Mouse (Mus musculus) forebrain, embryonic 10.5 days (tissue): Measurements from ENCODE around the gene Tcf12. TPM values are rescaled to one million over a fixed set of nuclear protein-coding genes. Genes with fewer than 3 reads are reported as not detected.

ENCODE experiments used
- DNase-seq: peaks from one replicate; pipeline ENCODE4 v3.0.0-alpha.2; 2017; ENCODE audit warnings: low spot score; ENCODE audit errors: extremely low spot score
- H3K27ac ChIP-seq: fragments of 300-500 bp; sonication (generic); 2 replicates; pipeline ENCODE4 v1.5.1; 2016; ENCODE audit warnings: mild to moderate bottlenecking
- H3K27me3 ChIP-seq: fragments of 300-500 bp; sonication (generic); 2 replicates; pipeline ENCODE4 v1.6.1; 2016; ENCODE audit warnings: mild to moderate bottlenecking; ENCODE audit not compliant: poor library complexity, severe bottlenecking
- H3K36me3 ChIP-seq: fragments of 300-500 bp; sonication (generic); replicated peaks from 2 replicates; pipeline ENCODE4 v1.6.1; 2016; ENCODE audit warnings: mild to moderate bottlenecking, moderate library complexity
- H3K4me1 ChIP-seq: fragments of 300-500 bp; sonication (generic); 2 replicates; pipeline ENCODE4 v1.6.1; 2016
- H3K4me3 ChIP-seq: fragments of 300-500 bp; sonication (generic); 2 replicates; pipeline ENCODE4 v1.5.1; 2016; ENCODE audit warnings: mild to moderate bottlenecking, moderate library complexity
- H3K9me3 ChIP-seq: fragments of 300-500 bp; sonication (generic); 2 replicates; pipeline ENCODE4 v1.6.1; 2016; ENCODE audit warnings: mild to moderate bottlenecking, moderate library complexity
- WGBS: fragments of 180-500 bp; shearing (Covaris S2); methylation state at CpG from one replicate; pipeline ENCODE4 v1.1.7; 2016; 5-methylcytosine and 5-hydroxymethylcytosine counted together
- polyA plus RNA-seq: library from polyadenylated mRNA; unstranded; fragments of >200 nt; fragmentation: Nextera tagmentation; extraction: Ambion mirVana; gene quantifications from 2 replicates; pipeline ENCODE4 v1.2.1, GENCODE M21; 2016

The Tcf12 gene
- polyA plus RNA-seq, 1 experiment from 2014 or later: 110 TPM

DNA sequence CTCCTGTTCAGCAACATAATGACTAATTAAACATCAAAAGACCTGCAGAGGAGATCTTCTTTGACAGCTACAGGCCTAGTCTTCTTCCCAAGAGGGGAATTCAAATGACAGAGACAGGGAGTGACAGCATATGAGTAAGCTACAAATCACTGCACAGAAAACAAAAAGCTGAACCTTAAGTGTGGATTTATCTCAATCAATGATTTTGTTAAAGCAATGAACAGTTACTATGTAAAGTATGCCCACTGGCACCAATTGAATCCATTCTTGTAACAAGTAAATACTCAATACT is 195.1 kb downstream of the Tcf12 start:
- no peak overlapping the region for H3K4me3 ChIP-seq
- 0 out of 2 replicates have a peak overlapping the region, but pooled peaks have one; percentile 40 for H3K27ac ChIP-seq
- peaks cover 24% of the 10 kb centered on the region for H3K4me1 ChIP-seq
- DNase-seq: no peak
- H3K36me3 ChIP-seq: peaks cover 30% of the 10 kb centered on the region
- H3K27me3 ChIP-seq: no peaks in the 10 kb centered on the region
- no peaks in the 10 kb centered on the region for H3K9me3 ChIP-seq

DNA sequence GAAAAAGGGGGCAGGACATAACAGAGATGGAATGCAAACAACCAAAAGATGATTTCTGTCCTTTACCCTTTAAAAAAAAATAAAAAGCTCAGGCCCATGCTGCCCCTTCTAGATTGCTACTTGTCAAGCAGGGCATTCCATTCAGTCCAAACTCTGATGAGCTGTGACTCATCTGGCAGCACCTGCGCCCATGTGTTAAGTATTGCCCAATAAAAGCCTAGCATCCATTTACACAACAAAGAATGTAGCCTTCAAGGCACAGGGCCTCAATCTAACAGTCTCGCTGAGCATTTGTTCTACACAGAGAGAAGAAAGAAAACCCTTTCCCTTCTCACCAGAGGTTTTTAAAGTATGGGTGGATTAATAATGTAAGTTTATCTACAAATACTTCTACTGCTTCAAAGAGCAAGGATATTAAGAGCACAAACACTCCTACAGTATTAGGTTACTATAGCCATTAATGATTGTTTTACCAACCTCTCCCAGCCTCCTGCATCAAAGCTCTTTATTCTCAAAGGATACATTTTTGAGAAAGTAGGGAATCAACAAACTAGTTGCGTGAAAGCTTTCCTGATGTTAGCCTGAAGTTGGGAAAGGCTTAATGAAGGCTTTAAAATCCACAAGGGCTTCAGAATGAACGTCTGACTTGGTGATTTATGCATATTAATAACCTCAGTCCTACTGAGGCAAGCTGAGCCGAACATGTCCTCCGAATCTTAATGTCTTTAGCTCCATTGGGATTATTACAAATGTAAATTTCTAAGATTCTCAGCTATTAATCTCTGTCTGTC is 195.6 kb downstream of the Tcf12 start:
- peak overlapping the region; percentile 51 for H3K27ac ChIP-seq
- no peak overlapping the region for H3K4me3 ChIP-seq
- WGBS: 44% methylated on average over 6 of the region's 6 CpGs
- peaks cover 24% of the 10 kb centered on the region for H3K4me1 ChIP-seq
- peaks cover 28% of the 10 kb centered on the region for H3K36me3 ChIP-seq
- DNase-seq: no peak
- no peaks in the 10 kb centered on the region for H3K9me3 ChIP-seq
- H3K27me3 ChIP-seq: no peaks in the 10 kb centered on the region

DNA sequence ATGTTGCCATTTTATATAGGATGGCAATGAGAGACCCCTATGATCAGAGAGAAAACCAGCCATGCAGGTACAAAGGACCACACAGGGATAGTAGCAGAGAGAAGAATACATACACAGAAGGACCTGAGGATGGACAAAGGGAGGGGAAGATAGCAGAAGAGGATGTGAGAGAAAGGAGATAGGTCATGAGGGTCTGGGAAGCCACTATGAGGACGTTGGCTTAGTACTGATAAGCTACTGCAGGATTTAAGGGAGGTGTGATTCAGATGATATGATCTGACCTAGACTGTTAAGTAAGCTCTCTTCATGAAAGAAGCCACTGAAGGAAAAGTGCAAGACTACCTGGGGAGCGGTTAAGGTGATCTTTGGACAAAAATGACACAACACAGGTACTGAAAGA is 205.1 kb downstream of the Tcf12 start:
- Histone ChIP-seq H3K4me3 (no peak overlapping the region), H3K9me3 (peaks cover 6% of the 10 kb centered on the region), H3K27ac (no peak overlapping the region), H3K4me1 (no peaks in the 10 kb centered on the region), H3K27me3 (no peaks in the 10 kb centered on the region), H3K36me3 (peaks cover 44% of the 10 kb centered on the region)
- DNase-seq: no peak
- WGBS: 83% methylated on average over 2 of the region's 2 CpGs

DNA sequence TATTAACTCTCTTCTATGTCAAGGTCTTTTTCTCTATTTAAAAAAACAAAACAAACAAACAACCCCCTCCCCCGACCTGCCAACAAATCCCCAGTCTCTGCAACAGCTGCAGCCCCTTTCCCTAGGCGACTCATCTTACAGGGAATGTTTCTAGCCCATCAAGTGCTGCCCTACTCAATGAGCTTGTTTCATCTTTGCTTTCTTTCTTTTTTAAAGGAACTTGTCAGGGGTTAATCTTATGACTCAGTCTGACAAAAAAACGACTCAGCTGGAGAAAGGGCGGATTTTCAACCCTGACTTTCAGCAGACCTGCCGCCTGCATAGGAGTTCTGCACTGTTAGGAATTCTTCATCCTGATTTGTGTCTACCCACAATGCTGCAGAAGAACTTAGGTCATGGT is 212.8 kb downstream of the Tcf12 start:
- WGBS: 5% methylated on average over 5 of the region's 5 CpGs

DNA sequence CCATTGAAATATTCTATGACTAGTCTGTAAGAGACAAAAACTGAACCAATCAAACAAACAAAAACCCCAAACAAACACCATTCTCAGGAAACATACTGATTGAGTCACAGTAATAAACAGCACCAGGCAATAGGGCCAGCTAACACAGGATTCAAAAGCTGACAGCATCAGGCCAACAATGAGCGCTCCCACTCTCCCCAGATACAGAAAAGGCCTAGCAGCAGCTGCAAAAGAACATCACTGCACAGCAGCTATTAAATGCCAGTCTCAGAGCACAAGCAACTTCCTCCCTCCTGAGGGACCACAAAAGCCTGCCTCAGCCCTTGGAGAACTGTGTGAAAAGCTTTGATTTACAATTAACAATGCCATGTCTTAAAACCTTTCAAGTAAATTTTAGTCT is 214.3 kb downstream of the Tcf12 start:
- Histone ChIP-seq H3K9me3 (no peaks in the 10 kb centered on the region), H3K4me3 (no peak overlapping the region), H3K4me1 (peaks cover 78% of the 10 kb centered on the region), H3K36me3 (0 out of 2 replicates have a peak, but pooled peaks cover 2% of the 10 kb centered on the region), H3K27me3 (peaks cover 19% of the 10 kb centered on the region), H3K27ac (peak overlapping the region; percentile 72; the same call in 1 of the 2 replicates)
- 0% methylated on average over 1 of the region's 1 CpGs for WGBS
- DNase-seq: peak; percentile 73

More for the DNA sequence above, 212.8 kb downstream of the Tcf12 start:
- Histone ChIP-seq H3K27ac (peak overlapping the region; percentile 53), H3K27me3 (peaks cover 19% of the 10 kb centered on the region), H3K9me3 (no peaks in the 10 kb centered on the region), H3K4me3 (no peak overlapping the region), H3K4me1 (peaks cover 65% of the 10 kb centered on the region), H3K36me3 (0 out of 2 replicates have a peak, but pooled peaks cover 6% of the 10 kb centered on the region)
- no peak for DNase-seq

DNA sequence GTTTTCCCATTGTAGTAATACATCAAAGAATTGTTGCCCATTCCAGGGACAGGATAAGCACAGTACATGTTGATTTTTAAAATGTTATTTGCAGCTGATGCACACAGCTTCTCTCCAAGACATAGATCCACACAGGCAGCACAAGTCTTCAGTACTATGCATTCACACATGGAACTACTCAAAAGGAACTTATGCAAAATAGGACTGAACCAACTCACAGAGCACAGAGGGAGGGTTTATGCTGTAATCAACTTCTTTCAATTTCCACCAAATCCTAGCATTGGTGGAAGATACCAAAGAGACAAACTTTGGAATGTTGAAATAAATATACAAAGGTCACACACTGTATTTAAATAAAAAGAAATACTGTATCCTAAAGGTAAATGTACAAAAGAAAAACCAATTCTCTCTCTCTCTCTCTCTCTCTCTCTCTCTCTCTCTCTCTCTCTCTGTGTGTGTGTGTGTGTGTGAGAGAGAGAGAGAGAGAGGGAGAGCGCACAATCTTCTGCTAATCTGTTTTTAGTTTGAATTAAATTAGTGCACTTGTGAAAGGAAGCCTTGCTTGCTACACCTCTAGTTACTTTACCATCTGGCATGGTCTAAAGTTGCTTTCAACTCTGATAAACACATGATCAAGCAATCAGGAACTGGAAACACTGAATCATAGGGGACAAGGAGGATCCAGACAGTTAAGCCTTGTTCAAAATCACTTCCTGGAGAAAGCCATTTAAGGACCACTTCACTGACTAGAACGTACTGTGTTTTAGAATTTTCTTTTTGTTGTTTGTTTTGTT is 215.5 kb downstream of the Tcf12 start:
- H3K9me3 ChIP-seq: no peaks in the 10 kb centered on the region
- no peak for DNase-seq

DNA sequence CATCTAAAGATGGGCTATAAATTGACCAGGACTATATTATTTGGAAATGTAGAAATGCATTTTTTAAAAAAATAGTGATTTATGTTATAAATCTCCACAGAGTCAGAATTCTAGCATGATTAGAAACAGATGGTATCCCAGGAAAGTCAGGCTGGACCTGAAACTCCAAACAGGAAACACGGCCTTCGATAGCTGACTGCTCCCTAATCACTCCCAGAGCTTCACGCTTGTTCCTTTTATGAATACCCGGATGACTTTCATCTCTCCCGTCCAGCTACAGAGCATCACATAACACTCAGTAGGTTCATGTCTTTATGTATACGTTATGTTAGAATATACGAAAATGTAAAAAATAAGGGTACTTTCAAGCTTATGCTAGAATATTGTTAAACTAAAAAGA is 216.4 kb downstream of the Tcf12 start:
- Histone ChIP-seq H3K27me3 (0 out of 2 replicates have a peak, but pooled peaks cover 12% of the 10 kb centered on the region), H3K4me3 (peak overlapping the region; percentile 46), H3K36me3 (0 out of 2 replicates have a peak, but pooled peaks cover 2% of the 10 kb centered on the region), H3K4me1 (peaks cover 82% of the 10 kb centered on the region), H3K9me3 (no peaks in the 10 kb centered on the region), H3K27ac (peak overlapping the region; percentile 77)
- 32% methylated on average over 7 of the region's 7 CpGs for WGBS
- no peak for DNase-seq

More for the DNA sequence above, 215.5 kb downstream of the Tcf12 start:
- H3K4me3 ChIP-seq: peak overlapping the region; percentile 46
- WGBS: 8% methylated on average over 2 of the region's 2 CpGs
- peaks cover 81% of the 10 kb centered on the region for H3K4me1 ChIP-seq
- peaks cover 15% of the 10 kb centered on the region; the same call in 1 of the 2 replicates for H3K27me3 ChIP-seq
- 0 out of 2 replicates have a peak, but pooled peaks cover under 1% of the 10 kb centered on the region for H3K36me3 ChIP-seq
- peak overlapping the region; percentile 72 for H3K27ac ChIP-seq

DNA sequence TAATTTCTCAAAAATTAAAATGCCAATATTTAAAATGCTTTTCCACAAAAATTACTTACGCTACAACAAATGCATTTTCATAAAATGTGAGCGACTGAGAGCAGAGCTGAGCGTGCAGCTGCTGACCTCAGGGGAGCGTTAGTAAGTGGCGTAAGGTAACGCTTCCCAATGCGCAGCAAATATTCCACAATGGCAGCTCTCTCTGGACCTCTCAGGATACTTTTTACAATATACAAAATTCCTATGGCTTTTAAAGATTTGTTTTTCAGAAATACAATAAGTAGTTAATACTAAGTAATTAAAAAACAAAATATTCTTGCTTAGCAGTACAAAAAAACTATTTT is 216.8 kb downstream of the Tcf12 start:
- Histone ChIP-seq H3K4me1 (peaks cover 78% of the 10 kb centered on the region), H3K4me3 (peak overlapping the region; percentile 46), H3K9me3 (no peaks in the 10 kb centered on the region), H3K27ac (peak overlapping the region; percentile 77), H3K36me3 (0 out of 2 replicates have a peak, but pooled peaks cover 2% of the 10 kb centered on the region), H3K27me3 (0 out of 2 replicates have a peak, but pooled peaks cover 12% of the 10 kb centered on the region)
- 42% methylated on average over 7 of the region's 7 CpGs for WGBS
- no peak for DNase-seq

DNA sequence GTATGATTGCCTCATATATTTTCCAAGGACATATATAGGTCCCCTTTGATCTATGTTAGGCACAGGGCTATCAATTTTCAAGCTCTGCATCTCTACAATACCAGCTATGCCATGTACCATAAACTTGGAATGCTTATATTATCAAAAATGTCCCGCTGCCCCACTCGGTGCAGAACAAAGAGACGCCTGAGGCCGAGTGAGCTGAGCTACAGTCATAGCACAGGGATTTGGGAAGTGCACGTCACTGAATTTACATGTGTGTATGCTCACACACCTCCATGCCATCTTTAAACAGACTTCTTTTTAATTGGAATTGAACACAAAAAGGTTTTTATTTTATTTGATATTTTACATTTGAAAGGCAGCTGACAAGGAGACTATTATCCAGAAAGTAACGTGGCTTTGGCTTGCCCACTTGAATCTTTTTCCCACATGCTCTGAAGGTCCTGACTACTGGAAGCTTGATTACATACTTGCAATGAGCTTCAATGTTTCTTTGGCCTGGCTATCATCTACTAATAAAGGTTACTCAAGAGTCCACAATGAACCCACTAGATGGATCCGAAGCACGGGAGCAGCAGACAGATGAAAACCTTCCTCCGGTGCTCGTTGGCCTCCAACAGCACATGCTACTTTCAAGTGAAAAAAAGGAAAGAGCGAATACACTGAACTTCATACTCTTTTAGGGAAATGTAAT is 217.3 kb downstream of the Tcf12 start:
- 0 out of 2 replicates have a peak, but pooled peaks cover 12% of the 10 kb centered on the region for H3K27me3 ChIP-seq
- peak overlapping the region; percentile 46 for H3K4me3 ChIP-seq
- H3K4me1 ChIP-seq: peaks cover 80% of the 10 kb centered on the region
- WGBS: 46% methylated on average over 11 of the region's 11 CpGs
- no peaks in the 10 kb centered on the region for H3K9me3 ChIP-seq
- no peak for DNase-seq
- 0 out of 2 replicates have a peak, but pooled peaks cover 2% of the 10 kb centered on the region for H3K36me3 ChIP-seq
- peak overlapping the region; percentile 77 for H3K27ac ChIP-seq

DNA sequence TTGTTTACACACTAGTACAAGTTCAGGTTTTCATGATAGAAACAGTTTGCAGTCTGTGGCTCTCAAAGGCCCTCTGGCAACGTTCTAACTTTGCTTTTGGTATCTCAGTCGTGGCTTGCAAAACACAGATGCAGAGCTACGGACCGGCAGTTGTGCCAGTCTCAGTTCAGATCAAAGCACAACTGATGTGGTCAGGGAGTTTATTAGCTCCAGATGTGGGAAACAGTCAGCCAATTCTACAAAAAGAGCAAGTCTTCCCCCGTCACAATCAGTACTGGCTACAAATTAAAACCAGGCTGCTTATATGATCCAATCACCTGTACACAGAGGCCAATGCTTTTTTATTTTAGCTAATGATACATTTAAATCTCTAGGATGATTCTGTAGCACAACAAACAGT is 223.2 kb downstream of the Tcf12 start:
- H3K4me3 ChIP-seq: no peak overlapping the region
- no peak for DNase-seq
- H3K9me3 ChIP-seq: no peaks in the 10 kb centered on the region
- 43% methylated on average over 5 of the region's 5 CpGs for WGBS
- H3K27ac ChIP-seq: no peak overlapping the region
- H3K36me3 ChIP-seq: peaks cover 21% of the 10 kb centered on the region
- peaks cover 36% of the 10 kb centered on the region for H3K4me1 ChIP-seq
- no peaks in the 10 kb centered on the region for H3K27me3 ChIP-seq

DNA sequence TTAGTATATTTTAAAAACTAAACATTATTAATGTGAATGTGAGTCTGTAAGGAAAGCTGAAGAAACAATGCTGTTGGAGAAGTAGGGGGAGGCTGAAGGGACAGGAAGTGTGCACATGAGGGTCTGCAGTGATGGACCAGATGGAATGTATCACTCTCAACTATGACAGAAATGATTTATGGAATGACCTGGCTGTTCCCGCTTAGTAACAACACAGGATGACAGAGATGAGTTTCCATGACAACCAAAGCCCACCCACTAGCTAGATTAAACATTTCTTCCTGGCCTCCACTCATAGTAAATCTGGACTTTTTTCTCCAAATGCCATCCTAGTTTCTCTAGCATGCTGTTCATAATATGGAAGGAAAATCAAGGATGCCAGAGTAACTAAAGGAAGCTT is 231.0 kb downstream of the Tcf12 start:
- Histone ChIP-seq H3K36me3 (peaks cover 64% of the 10 kb centered on the region), H3K4me3 (peak overlapping the region; percentile 10; the same call in 1 of the 2 replicates), H3K9me3 (no peaks in the 10 kb centered on the region; the same call in 1 of the 2 replicates), H3K4me1 (peaks cover 64% of the 10 kb centered on the region), H3K27ac (peak overlapping the region; percentile 58), H3K27me3 (peaks cover 4% of the 10 kb centered on the region; the same call in 1 of the 2 replicates)
- WGBS: 18% methylated on average over 1 of the region's 1 CpGs
- DNase-seq: no peak

DNA sequence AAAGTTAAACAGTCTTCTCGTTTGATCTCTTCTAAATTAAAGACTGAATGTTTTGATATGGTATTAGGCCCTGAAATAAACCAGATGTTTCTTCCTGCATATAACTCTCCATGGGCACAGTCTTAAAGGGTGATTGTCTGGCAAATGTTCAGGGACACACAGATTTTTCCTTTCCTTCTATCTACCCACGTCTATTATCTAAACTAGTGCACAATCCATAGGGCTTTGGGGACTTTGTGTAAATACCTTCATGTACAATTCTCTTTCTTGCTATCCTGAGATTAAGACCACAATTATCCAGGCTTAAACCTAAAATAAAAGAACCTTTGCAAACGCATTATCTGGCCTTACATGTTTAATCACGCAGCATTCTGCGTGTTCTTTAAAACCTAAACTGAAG is 231.7 kb downstream of the Tcf12 start:
- DNase-seq: no peak
- peak overlapping the region; percentile 10; the same call in 1 of the 2 replicates for H3K4me3 ChIP-seq
- 15% methylated on average over 5 of the region's 5 CpGs for WGBS
- H3K36me3 ChIP-seq: peaks cover 69% of the 10 kb centered on the region
- peaks cover 64% of the 10 kb centered on the region for H3K4me1 ChIP-seq
- H3K9me3 ChIP-seq: no peaks in the 10 kb centered on the region; the same call in 1 of the 2 replicates
- peaks cover 4% of the 10 kb centered on the region; the same call in 1 of the 2 replicates for H3K27me3 ChIP-seq
- H3K27ac ChIP-seq: peak overlapping the region; percentile 73
